Mouse (Mus musculus) layer of hippocampus, postnatal 10 days (tissue): ENCODE data around the gene Atrip. TPM values are rescaled to one million over a fixed set of nuclear protein-coding genes. Genes with fewer than 3 reads are reported as not detected.

Source experiments
- total RNA-seq, 2 experiments: library from RNA; stranded (reverse); gene quantifications; 2 replicates each; pipeline ENCODE4 v1.2.3; 2021

The Atrip gene
- total RNA-seq, 2 experiments from 2014 or later = 28.5 to 29.9 TPM

Other genes starting within 250 kb of the Atrip start
- 10 to 100 TPM; 64.6 to 78.9 TPM for gene Celsr3, start 247.8 kb downstream of the Atrip start, total RNA-seq
- 10 to 100 TPM; 35.8 to 38.1 TPM for gene Slc26a6, start 220.8 kb downstream of the Atrip start, total RNA-seq
- gene Tmem89, start 159.5 kb downstream of the Atrip start, total RNA-seq = under 1 TPM in 1 of 2 experiments, not detected in 1; 0.39 TPM
- 100 to 1,000 TPM; 348 to 361 TPM for gene Uqcrc1, start 137.5 kb downstream of the Atrip start, total RNA-seq
- 1 to 10 TPM; 3.9 to 4.8 TPM for gene Col7a1, start 120.5 kb downstream of the Atrip start, total RNA-seq
- under 1 TPM in 1 of 2 experiments, not detected in 1; 0.41 TPM for gene Ucn2, start 88.1 kb downstream of the Atrip start, total RNA-seq
- gene Pfkfb4, start 82.3 kb downstream of the Atrip start, total RNA-seq = 10 to 100 TPM; 20.9 to 26.7 TPM
- gene Shisa5, start 35.6 kb downstream of the Atrip start, total RNA-seq = 10 to 100 TPM; 37.7 to 47.2 TPM
- 10 to 100 TPM; 11.9 to 13.2 TPM for gene Trex1, start 14.4 kb downstream of the Atrip start, total RNA-seq
- 1 to 10 TPM; 6.1 to 7.3 TPM for gene Ccdc51, start 8.4 kb upstream of the Atrip start, total RNA-seq
- 100 to 1,000 TPM; 331 to 333 TPM for gene Tma7, start 8.5 kb upstream of the Atrip start, total RNA-seq
- gene Plxnb1, start 21.3 kb upstream of the Atrip start, total RNA-seq = 10 to 100 TPM; 87.8 to 89.8 TPM
- not detected for gene Fbxw21, start 87.9 kb upstream of the Atrip start, total RNA-seq
- not detected for gene Fbxw13, start 121.9 kb upstream of the Atrip start, total RNA-seq
- gene Fbxw20, start 160.6 kb upstream of the Atrip start, total RNA-seq = not detected
- not detected for gene Fbxw14, start 213.6 kb upstream of the Atrip start, total RNA-seq